Mouse (Mus musculus) G1E (cell line): Measurements from ENCODE around the gene Pdzd7. TPM values are rescaled to one million over a fixed set of nuclear protein-coding genes. Genes with fewer than 3 reads are reported as not detected.

Source experiments
- ATAC-seq: 2 replicates; pipeline ENCODE4 v1.8.0; 2016; ENCODE audit warnings: mild to moderate bottlenecking; ENCODE audit not compliant: insufficient number of reproducible peaks, poor library complexity, low FRiP score, severe bottlenecking; ENCODE audit errors: extremely low read depth
- DNase-seq: peaks from one replicate; pipeline ENCODE4 v3.0.0; 2012; ENCODE audit warnings: low spot score
- H3K27me3 ChIP-seq: 2 replicates; pipeline ENCODE4 v1.6.1; 2012; ENCODE audit warnings: mild to moderate bottlenecking, low read length, inconsistent platforms; ENCODE audit not compliant: insufficient read depth
- H3K36me3 ChIP-seq: replicated peaks from 2 replicates; pipeline ENCODE3; 2012; ENCODE audit warnings: mild to moderate bottlenecking, inconsistent platforms
- H3K4me1 ChIP-seq: 2 replicates; pipeline ENCODE4 v1.6.1; 2012; ENCODE audit warnings: low read depth, low read length, inconsistent platforms, mixed read lengths; ENCODE audit not compliant: insufficient read depth
- H3K4me3 ChIP-seq: 2 replicates; pipeline ENCODE4 v1.5.1; 2012; ENCODE audit warnings: low read depth, mild to moderate bottlenecking, inconsistent platforms, low read length, moderate library complexity, mixed read lengths
- H3K9me3 ChIP-seq: replicated peaks from 2 replicates; pipeline ENCODE4 v1.6.1; 2012; ENCODE audit warnings: inconsistent platforms
- CTCF ChIP-seq: IDR thresholded peaks from 2 replicates; pipeline ENCODE4 v1.5.1; 2012; ENCODE audit warnings: low read depth, low read length, inconsistent platforms, mixed read lengths
- GATA1 ChIP-seq: IDR thresholded peaks from 2 replicates; pipeline ENCODE4 v1.6.1; 2012; ENCODE audit warnings: borderline replicate concordance, low read length, inconsistent platforms, mixed read lengths
- GATA2 ChIP-seq: IDR thresholded peaks from 2 replicates; pipeline ENCODE4 v1.6.1; 2012; ENCODE audit warnings: low read depth, low read length, inconsistent platforms, borderline replicate concordance
- POLR2AphosphoS5 ChIP-seq: IDR thresholded peaks from 2 replicates; pipeline ENCODE4 v1.6.1; 2012; ENCODE audit warnings: low read depth, low read length, inconsistent platforms; ENCODE audit not compliant: insufficient replicate concordance
- TAL1 ChIP-seq: conservative IDR thresholded peaks from 2 replicates; pipeline ENCODE4 v1.6.1; 2012; ENCODE audit warnings: low read depth, low read length, inconsistent platforms, mixed read lengths
- polyA plus RNA-seq: library from polyadenylated mRNA; stranded (reverse); fragments of >175 nt; gene quantifications from 2 replicates; pipeline ENCODE4 v1.2.3, GENCODE M21; 2012
- total RNA-seq, 2 experiments: library from RNA; stranded (forward) in 1 of 2; stranded (reverse) in 1 of 2; fragments of 200-1000 nt in 1 of 2; fragments of >200 nt in 1 of 2; fragmentation: Nextera tagmentation in 1 of 2; gene quantifications; 2 replicates each; pipeline ENCODE4 v1.2.3; 2014 to 2017

Gene Pdzd7
- total and polyA plus RNA-seq, 3 experiments = 0.04 to 0.05 TPM; not detected in 1

DNA sequence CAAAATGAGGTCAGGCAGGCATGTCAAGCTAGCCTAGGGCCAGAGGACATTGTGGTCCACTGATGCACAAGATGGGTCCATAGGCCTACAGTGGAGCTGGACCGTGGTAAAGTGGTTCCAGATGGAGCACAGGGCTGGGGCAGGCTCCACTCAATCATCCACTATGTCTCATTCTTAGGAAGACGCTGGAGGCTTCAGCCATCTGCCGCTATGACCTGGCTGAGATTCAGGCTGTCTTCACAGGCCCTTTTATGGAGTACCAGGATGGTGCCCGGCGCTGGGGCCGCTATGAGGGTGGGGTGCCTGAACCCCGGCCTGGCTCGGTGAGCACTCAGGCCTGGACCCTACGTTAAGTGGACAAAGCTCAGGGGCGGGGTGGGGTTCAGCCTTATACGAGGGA is 47.7 kb downstream of the Pdzd7 start:
- TF ChIP-seq TAL1 = no peak
- no peak for TF ChIP-seq CTCF
- TF ChIP-seq POLR2AphosphoS5 = no peak
- TF ChIP-seq GATA1 = no peak
- no peak for TF ChIP-seq GATA2
- Histone ChIP-seq H3K4me1 (peaks cover 41% of the 10 kb centered on the region), H3K9me3 (no peaks in the 10 kb centered on the region), H3K4me3 (no peak overlapping the region), H3K27me3 (peaks cover 40% of the 10 kb centered on the region), H3K36me3 (peaks cover 22% of the 10 kb centered on the region)
- ATAC-seq (no peak), DNase-seq (no peak)

DNA sequence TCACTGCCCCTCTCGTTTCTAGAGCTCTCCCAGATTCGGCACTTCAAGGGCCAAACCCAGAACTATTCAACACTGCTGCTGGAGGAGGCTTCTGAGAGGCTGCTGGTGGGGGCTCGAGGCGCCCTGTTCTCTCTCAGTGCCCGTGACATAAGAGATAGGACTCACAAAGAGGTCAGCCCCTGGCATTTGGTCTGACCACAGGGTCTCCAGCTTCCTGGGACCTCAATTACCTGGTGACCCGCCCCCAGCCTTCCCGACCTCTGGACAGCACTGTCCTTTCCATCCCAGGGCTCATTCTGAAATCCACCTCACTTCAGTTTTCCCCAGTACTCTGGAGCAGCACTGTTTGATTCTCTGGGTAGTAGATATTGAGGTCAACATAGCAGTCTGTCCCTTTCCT is 52.8 kb downstream of the Pdzd7 start:
- Histone ChIP-seq H3K27me3 (peaks cover 75% of the 10 kb centered on the region), H3K4me3 (no peak overlapping the region), H3K36me3 (no peaks in the 10 kb centered on the region), H3K9me3 (no peaks in the 10 kb centered on the region), H3K4me1 (peaks cover 36% of the 10 kb centered on the region)
- no peak for DNase-seq
- ATAC-seq = no peak
- TF ChIP-seq GATA1 (no peak), POLR2AphosphoS5 (no peak), GATA2 (no peak), CTCF (no peak), TAL1 (no peak)

DNA sequence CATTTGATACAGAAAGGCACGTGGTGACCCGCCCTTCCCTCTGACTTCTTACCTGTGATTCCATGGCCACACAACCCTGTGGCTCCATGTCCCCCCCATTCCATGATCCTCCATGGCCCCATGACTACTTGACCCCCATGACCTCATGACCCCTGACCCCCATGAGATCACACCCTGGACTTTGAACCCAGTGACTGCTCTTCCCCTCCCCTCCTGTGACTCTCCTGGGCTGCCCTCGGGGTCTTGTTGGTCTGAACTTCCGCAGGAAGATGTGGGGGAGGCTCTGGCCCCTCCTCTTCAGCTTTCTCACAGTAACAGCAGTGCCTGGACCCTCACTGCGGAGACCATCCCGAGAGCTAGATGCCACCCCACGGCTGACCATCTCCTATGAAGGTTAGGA is 53.3 kb downstream of the Pdzd7 start:
- Histone ChIP-seq H3K4me3 (no peak overlapping the region), H3K9me3 (no peaks in the 10 kb centered on the region), H3K36me3 (no peaks in the 10 kb centered on the region), H3K4me1 (peaks cover 31% of the 10 kb centered on the region), H3K27me3 (peaks cover 71% of the 10 kb centered on the region)
- TF ChIP-seq TAL1 (no peak), CTCF (no peak), GATA1 (no peak), POLR2AphosphoS5 (no peak), GATA2 (no peak)
- no peak for ATAC-seq
- no peak for DNase-seq

DNA sequence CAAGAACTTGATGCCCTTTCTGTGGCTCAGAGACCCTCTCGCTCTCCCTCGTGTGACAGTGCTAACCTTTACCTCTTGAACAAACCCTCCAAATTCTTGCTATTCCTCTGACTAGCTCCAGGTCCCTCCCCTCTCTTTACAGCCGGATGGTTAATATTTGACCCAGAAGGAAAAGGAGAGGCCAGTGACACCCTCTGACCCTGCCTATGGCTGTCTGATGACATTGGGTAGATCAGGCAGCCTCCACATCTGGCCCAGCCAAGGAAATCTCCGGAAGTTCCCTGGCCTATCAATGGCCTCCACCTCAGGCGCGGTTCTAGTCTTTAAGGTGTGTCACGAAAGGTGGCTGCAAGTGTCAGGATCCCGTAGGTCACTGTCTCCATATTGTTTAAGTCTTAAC is 54.5 kb downstream of the Pdzd7 start:
- no peak for DNase-seq
- peaks cover 66% of the 10 kb centered on the region for H3K27me3 ChIP-seq
- no peak overlapping the region for H3K4me3 ChIP-seq
- TF ChIP-seq CTCF = no peak
- TF ChIP-seq GATA1 = no peak
- TF ChIP-seq POLR2AphosphoS5 = no peak
- no peak for TF ChIP-seq TAL1
- no peaks in the 10 kb centered on the region for H3K36me3 ChIP-seq
- H3K9me3 ChIP-seq = no peaks in the 10 kb centered on the region
- ATAC-seq = no peak
- H3K4me1 ChIP-seq = peaks cover 27% of the 10 kb centered on the region

DNA sequence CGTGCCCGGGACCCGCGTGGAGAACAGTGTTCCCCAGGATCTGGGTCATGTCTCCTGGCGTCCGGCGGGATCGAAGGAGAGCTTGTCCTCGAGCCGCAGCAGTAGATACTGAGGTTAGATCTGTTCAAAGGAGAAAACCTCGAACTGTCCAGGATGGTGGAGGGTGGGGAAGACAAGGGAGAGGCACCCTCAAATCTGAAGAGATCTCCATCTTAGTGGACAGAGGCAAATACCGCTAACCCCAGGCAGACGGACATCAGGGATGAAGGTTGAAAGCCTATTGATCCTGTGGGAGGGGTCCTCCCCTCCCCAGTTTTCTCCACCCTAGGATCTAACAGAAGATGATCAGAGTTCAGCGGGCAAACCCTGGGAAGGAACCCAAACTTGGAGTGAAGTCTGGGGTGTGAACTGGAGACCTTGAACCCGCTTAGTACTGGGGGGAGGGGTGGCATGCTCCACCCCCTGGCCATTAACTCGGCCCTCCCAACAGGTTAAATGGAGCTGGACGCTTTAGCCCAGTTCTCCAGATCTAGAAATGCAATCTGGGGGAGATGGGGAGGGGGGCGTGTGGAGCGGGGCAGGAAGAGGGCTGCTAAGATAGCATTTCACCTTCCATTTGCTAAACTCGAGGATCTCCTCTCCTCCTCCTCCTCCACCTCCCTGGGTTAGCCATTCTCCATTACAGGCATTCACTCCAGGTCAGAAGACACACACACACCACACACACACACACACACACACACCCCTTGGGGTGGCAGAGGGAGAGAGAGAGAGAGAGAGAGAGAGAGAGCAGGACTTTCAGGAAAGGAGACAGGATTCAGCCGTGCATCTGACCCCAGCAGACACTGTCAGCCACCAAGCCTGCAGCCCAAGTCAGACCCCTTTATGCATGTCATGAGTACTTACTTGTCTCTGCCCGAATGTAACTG is 55.7 kb downstream of the Pdzd7 start:
- DNase-seq (no peak), ATAC-seq (no peak)
- Histone ChIP-seq H3K9me3 (no peaks in the 10 kb centered on the region), H3K36me3 (peaks cover under 1% of the 10 kb centered on the region), H3K4me1 (peaks cover 34% of the 10 kb centered on the region), H3K4me3 (peak overlapping the region; percentile 69; the same call in 1 of the 2 replicates), H3K27me3 (peaks cover 58% of the 10 kb centered on the region)
- TF ChIP-seq TAL1 (no peak), GATA1 (no peak), GATA2 (no peak), CTCF (no peak), POLR2AphosphoS5 (no peak)

DNA sequence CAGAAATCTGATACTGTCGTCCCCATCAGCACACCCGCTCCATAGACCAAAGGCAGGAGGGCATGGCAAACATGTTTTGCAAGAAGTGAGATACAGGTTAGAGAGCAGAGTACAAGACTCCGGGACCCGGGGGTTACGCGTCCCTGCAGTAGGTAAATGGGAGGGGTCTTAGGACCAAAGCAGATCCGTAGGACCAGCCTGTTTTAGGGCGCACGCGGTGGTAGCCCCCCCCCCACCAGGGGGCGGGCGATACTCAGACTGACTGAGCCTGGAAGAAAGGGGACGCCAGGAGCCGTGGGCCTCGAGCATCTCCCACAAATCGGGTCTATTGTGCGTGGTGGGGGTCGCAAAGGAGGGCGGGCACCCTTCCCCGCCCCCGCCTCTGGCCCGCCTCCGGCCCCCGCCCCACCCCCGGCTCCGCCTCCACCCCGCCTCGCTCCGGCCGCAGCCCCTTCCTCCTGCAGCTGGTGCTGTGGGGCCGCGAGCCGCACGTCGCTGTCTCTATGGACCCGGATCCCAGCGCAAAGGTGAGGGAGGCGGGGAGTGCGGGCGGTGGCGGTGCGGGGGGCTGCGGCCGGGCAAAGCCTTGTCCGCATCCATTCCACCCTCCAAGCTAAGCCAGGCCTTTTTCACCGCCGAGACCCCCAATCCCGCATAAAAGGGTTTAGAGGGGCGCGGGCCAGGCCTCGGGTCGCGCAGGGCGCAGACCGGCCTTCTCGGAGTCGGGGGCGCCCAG is 56.5 kb downstream of the Pdzd7 start, which contains the start of gene Sema4g:
Gene Sema4g (plus strand): TSS at position 271 of the 736 bp plus-strand sequence.
- Histone ChIP-seq H3K36me3 (peaks cover 7% of the 10 kb centered on the region), H3K4me3 (peak within 1 kb of the TSS; percentile 69), H3K27me3 (peaks cover 52% of the 10 kb centered on the region), H3K4me1 (peaks cover 34% of the 10 kb centered on the region), H3K9me3 (no peaks in the 10 kb centered on the region)
- 0 out of 2 replicates have a peak, but pooled peaks have one; percentile 10 for TF ChIP-seq CTCF
- no peak for TF ChIP-seq GATA1
- ATAC-seq = no peak
- peak; percentile 56 for DNase-seq
